Mouse (Mus musculus) heart, adult 2 months (tissue): ENCODE measurements around the gene Atp2b2. TPM values are rescaled to one million over a fixed set of nuclear protein-coding genes. Genes with fewer than 3 reads are reported as not detected.

ENCODE experiments used
- DNase-seq, 2 experiments: peaks; one replicate each; pipeline ENCODE4 v3.0.0; 2021
- H3K27ac ChIP-seq: fragments of 200-600 bp; 2 replicates; pipeline ENCODE4 v1.8.1; 2022
- H3K27me3 ChIP-seq: fragments of 200-500 bp; 2 replicates; pipeline ENCODE4 v1.6.1; 2012; ENCODE audit warnings: mild to moderate bottlenecking, low read length, inconsistent platforms, mixed read lengths; ENCODE audit not compliant: control insufficient read depth, insufficient read depth
- H3K36me3 ChIP-seq: fragments of 200-500 bp; 2 replicates; pipeline ENCODE4 v1.6.1; 2012; ENCODE audit warnings: low read length, inconsistent platforms; ENCODE audit not compliant: control insufficient read depth, insufficient read depth
- H3K4me1 ChIP-seq: fragments of 200-500 bp; 2 replicates; pipeline ENCODE4 v1.6.1; 2011; ENCODE audit warnings: low read length; ENCODE audit not compliant: control insufficient read depth, insufficient read depth
- H3K4me3 ChIP-seq: fragments of 200-600 bp; 2 replicates; pipeline ENCODE4 v1.8.1; 2022
- H3K79me2 ChIP-seq: fragments of 200-500 bp; replicated peaks from 2 replicates; pipeline ENCODE4 v1.6.1; 2012; ENCODE audit warnings: mild to moderate bottlenecking, inconsistent platforms, low read length, moderate library complexity, mixed read lengths; ENCODE audit not compliant: control insufficient read depth, insufficient read depth
- H3K9ac ChIP-seq: fragments of 200-500 bp; 2 replicates; pipeline ENCODE4 v1.6.1; 2012; ENCODE audit warnings: low read depth, mild to moderate bottlenecking, control low read depth, inconsistent platforms, low read length, mixed read lengths
- CTCF ChIP-seq: fragments of 200-600 bp; IDR thresholded peaks from 2 replicates; pipeline ENCODE4 v1.8.1; 2022; ENCODE audit warnings: antibody characterized with exemption, mild to moderate bottlenecking, moderate library complexity
- EP300 ChIP-seq: fragments of 200-500 bp; IDR thresholded peaks from 2 replicates; pipeline ENCODE4 v1.6.1; 2011; ENCODE audit warnings: low read depth, low read length, control low read depth; ENCODE audit not compliant: insufficient read depth
- POLR2A ChIP-seq: fragments of 200-500 bp; IDR thresholded peaks from 2 replicates; pipeline ENCODE4 v1.6.1; 2011; ENCODE audit warnings: mild to moderate bottlenecking, low read depth, low read length, control low read depth; ENCODE audit not compliant: insufficient read depth
- WGBS: fragments of 180-500 bp; shearing (Covaris S2); methylation state at CpG from one replicate; pipeline ENCODE4 v1.1.7; 2018; 5-methylcytosine and 5-hydroxymethylcytosine counted together
- intact Hi-C: fragments of 180-260 bp; cut with DNase I; formaldehyde crosslinking; loops from one replicate; pipeline ENCODE4 v1.15.1; 2025
- polyA plus RNA-seq: library from polyadenylated mRNA; depleted of rRNA; stranded (reverse); fragments of >200 nt; gene quantifications from 2 replicates; pipeline ENCODE4 v1.2.3, GENCODE M21; 2012
- total RNA-seq, 2 experiments: library from RNA; stranded (reverse); gene quantifications; 2 replicates each; pipeline ENCODE4 v1.2.3; 2021

Gene Atp2b2
- total and polyA plus RNA-seq, 3 experiments, result 0.64 to 1.1 (median 0.84) TPM

GRCm38 (mm10) chr6:113740236-113741217 lies 301.9 kb downstream of the Atp2b2 start, which contains the start of gene Sec13:
Gene Sec13, minus strand, starts transcription at chr6:113740743.
- intact Hi-C loops, result loop anchor here (5.0 kb wide), 1 partner anchor 43 kb away; the partner anchor contains the start of gene Tatdn2
- Histone ChIP-seq H3K4me3 (peak within 1 kb of the TSS; percentile 78), H3K27me3 (no peaks in the 10 kb centered on the region), H3K27ac (peak within 1 kb of the TSS; percentile 80), H3K36me3 (peaks cover 6% of the 10 kb centered on the region; the same call in 1 of the 2 replicates), H3K79me2 (peaks cover 6% of the 10 kb centered on the region), H3K4me1 (no peaks in the 10 kb centered on the region), H3K9ac (peak within 1 kb of the TSS; percentile 85)
- DNase-seq, result peak; percentile 87 to 92
- TF ChIP-seq POLR2A (peak; percentile 92), CTCF (no peak), EP300 (peak; percentile 63; the same call in 1 of the 2 replicates)
- whole genome bisulfite sequencing, result 6% methylated on average over 41 of the region's 41 CpGs

GRCm38 (mm10) chr6:113737318-113738046 lies 304.9 kb downstream of the Atp2b2 start:
- H3K9ac ChIP-seq, result no peak overlapping the region
- peaks cover 9% of the 10 kb centered on the region; the same call in 1 of the 2 replicates for H3K36me3 ChIP-seq
- peaks cover 6% of the 10 kb centered on the region for H3K79me2 ChIP-seq
- H3K27me3 ChIP-seq, result no peaks in the 10 kb centered on the region
- H3K27ac ChIP-seq, result no peak overlapping the region
- no peaks in the 10 kb centered on the region for H3K4me1 ChIP-seq
- no peak overlapping the region for H3K4me3 ChIP-seq
- intact Hi-C loops, result no loop called here
- no peak for DNase-seq
- WGBS, result 80% methylated on average over 9 of the region's 9 CpGs
- no peak for TF ChIP-seq CTCF
- no peak for TF ChIP-seq EP300
- TF ChIP-seq POLR2A, result no peak

- Histone ChIP-seq H3K79me2 (peaks cover 2% of the 10 kb centered on the region; the same call in 1 of the 2 replicates), H3K27me3 (no peaks in the 10 kb centered on the region), H3K4me1 (no peaks in the 10 kb centered on the region), H3K27ac (no peak overlapping the region), H3K4me3 (no peak overlapping the region), H3K36me3 (peaks cover 10% of the 10 kb centered on the region), H3K9ac (no peak overlapping the region)
- DNase-seq, result no peak
- TF ChIP-seq EP300, result no peak
- TF ChIP-seq POLR2A, result no peak
- TF ChIP-seq CTCF, result no peak
- 84% methylated on average over 3 of the region's 3 CpGs for WGBS
- intact Hi-C loops, result no loop called here
Observed at GRCm38 (mm10) chr6:113731296-113731695, 311.1 kb downstream of the Atp2b2 start.

GRCm38 (mm10) chr6:113728181-113728580 lies 314.2 kb downstream of the Atp2b2 start:
- H3K36me3 ChIP-seq, result peaks cover 5% of the 10 kb centered on the region

GRCm38 (mm10) chr6:113721061-113721460 lies 321.4 kb downstream of the Atp2b2 start:
- Histone ChIP-seq H3K79me2 (no peaks in the 10 kb centered on the region), H3K4me3 (no peak overlapping the region), H3K4me1 (no peaks in the 10 kb centered on the region), H3K27me3 (no peaks in the 10 kb centered on the region), H3K9ac (no peak overlapping the region), H3K27ac (no peak overlapping the region), H3K36me3 (peaks cover under 1% of the 10 kb centered on the region; the same call in 1 of the 2 replicates)
- 72% methylated on average over 4 of the region's 4 CpGs for WGBS
- DNase-seq, result no peak
- TF ChIP-seq POLR2A, result no peak
- TF ChIP-seq EP300, result no peak
- TF ChIP-seq CTCF, result no peak
- intact Hi-C loops, result no loop called here

More at GRCm38 (mm10) chr6:113728181-113728580, 314.2 kb downstream of the Atp2b2 start:
- Histone ChIP-seq H3K79me2 (peaks cover 2% of the 10 kb centered on the region; the same call in 1 of the 2 replicates), H3K9ac (no peak overlapping the region), H3K27ac (no peak overlapping the region), H3K27me3 (no peaks in the 10 kb centered on the region), H3K4me1 (no peaks in the 10 kb centered on the region), H3K4me3 (no peak overlapping the region)
- no peak for DNase-seq
- no peak for TF ChIP-seq POLR2A
- no peak for TF ChIP-seq EP300
- no peak for TF ChIP-seq CTCF
- 82% methylated on average over 7 of the region's 7 CpGs for WGBS
- intact Hi-C loops, result no loop called here
